Mouse (Mus musculus): ENCODE data around the gene Cpsf3. TPM values are rescaled to one million over a fixed set of nuclear protein-coding genes. Genes with fewer than 3 reads are reported as not detected.

Cpsf3 gene
- 39.8 and 44.2 TPM in 2 replicates for total RNA-seq (2012; rRNA removed)
- 10 to 100 TPM in 1 of 2 experiments, not detected in 1; 58.2 TPM for polyA plus RNA-seq (2012; ENCODE audit: insufficient read depth in 1 of 2, insufficient read length in 2 of 2, low read depth in 1 of 2, low replicate concordance in 2 of 2, missing spikeins in 1 of 2)

DNA sequence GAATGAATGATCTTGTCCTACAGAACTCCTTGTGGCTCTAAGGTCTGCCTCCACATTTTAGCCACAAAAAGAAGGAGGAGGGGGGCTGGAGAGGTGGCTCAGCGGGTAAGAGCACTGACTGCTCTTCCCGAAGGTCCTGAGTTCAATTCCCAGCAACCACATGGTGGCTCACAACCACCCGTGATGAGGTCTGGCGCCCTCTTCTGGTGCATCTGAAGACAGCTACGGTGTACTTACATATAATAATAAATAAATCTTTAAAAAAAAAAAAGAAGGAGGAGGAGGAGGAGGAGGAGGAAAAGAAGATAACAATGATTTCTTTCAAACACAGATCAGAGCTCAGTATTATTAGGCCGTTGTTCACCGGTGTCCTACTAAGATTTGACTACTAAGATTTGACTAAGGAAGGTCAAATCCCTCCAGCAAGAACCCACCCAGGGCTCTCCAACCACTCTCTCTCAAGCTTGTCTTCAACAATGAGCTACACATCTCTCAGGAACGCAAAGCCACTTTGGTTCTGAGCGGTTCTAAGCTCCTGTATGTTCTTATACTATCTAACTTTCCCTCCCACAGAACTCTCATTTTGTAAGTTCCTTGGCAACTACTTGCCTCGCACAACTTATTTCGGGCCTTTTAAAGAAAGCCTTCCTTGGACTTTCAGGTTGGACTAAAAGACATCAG is at the start of gene Cpsf3:
Gene Cpsf3 (plus strand): TSS at position 631 of the 681 bp plus-strand sequence.
- peaks cover 23% of the 10 kb centered on the region for H3K79me2 ChIP-seq (ENCODE audit: control insufficient read depth, insufficient read depth, low read length, poor library complexity)
- DNase-seq (ENCODE audit: low read depth, low spot score): no peak
- H3K27me3 ChIP-seq (ENCODE audit: control insufficient read depth in 1 of 2, insufficient read depth in 2 of 2, low read length in 2 of 2): no peaks in the 10 kb centered on the region
- H3K4me3 ChIP-seq (ENCODE audit: control insufficient read depth in 1 of 2, insufficient read depth in 1 of 2, low read depth in 2 of 2, low read length in 2 of 2): peak within 1 kb of the TSS; percentile 80 to 94
- H3K9me3 ChIP-seq (replicated peaks; ENCODE audit: insufficient read depth, low read length): no peaks in the 10 kb centered on the region
- H3K4me1 ChIP-seq (ENCODE audit: control insufficient read depth in 1 of 2, insufficient read depth in 2 of 2, low read length in 2 of 2): peaks cover 0 to 14% of the 10 kb centered on the region in 2 experiments; a peak in 3 of 4 replicates
- H3K27ac ChIP-seq (ENCODE audit: control insufficient read depth, low read depth, low read length): peak within 1 kb of the TSS; percentile 92
- TF ChIP-seq USF1 (IDR thresholded peaks at IDR 0.05; ENCODE audit: low read depth, low read length) (no peak), ZNF384 (IDR thresholded peaks at IDR 0.05; ENCODE audit: low read depth, low read length) (no peak), ZKSCAN1 (IDR thresholded peaks at IDR 0.05; ENCODE audit: low read depth, low read length) (no peak), MXI1 (IDR thresholded peaks at IDR 0.05; ENCODE audit: low read depth, low read length) (no peak), TCF12 (IDR thresholded peaks at IDR 0.05; ENCODE audit: low read depth, low read length) (no peak), UBTF (IDR thresholded peaks at IDR 0.05; ENCODE audit: borderline replicate concordance, insufficient read depth, low read depth, low read length) (no peak), POLR2A (IDR thresholded peaks at IDR 0.05; ENCODE audit: control insufficient read depth in 1 of 2, insufficient read depth in 1 of 2, low read depth in 1 of 2, low read length in 2 of 2, poor library complexity in 1 of 2) (no peak), HCFC1 (IDR thresholded peaks at IDR 0.05; ENCODE audit: low read depth, low read length) (no peak), GATA1 (IDR thresholded peaks at IDR 0.05; ENCODE audit: low read depth, low read length) (no peak), CTCF (IDR thresholded peaks at IDR 0.05 in 2 of 3, conservative IDR thresholded peaks at IDR 0.05 in 1 of 3; ENCODE audit: control insufficient read depth in 1 of 3, insufficient read depth in 1 of 3, low read depth in 2 of 3, low read length in 3 of 3, poor library complexity in 1 of 3, severe bottlenecking in 1 of 3) (no peak), NELFE (IDR thresholded peaks at IDR 0.05; ENCODE audit: low read depth, low read length) (no peak), RAD21 (IDR thresholded peaks at IDR 0.05; ENCODE audit: low read depth, low read length) (no peak), RCOR1 (IDR thresholded peaks at IDR 0.05; ENCODE audit: low read depth, low read length) (no peak), JUND (IDR thresholded peaks at IDR 0.05; ENCODE audit: low read depth, low read length) (no peak), E2F4 (IDR thresholded peaks at IDR 0.05; ENCODE audit: borderline replicate concordance, low read depth, low read length) (no peak), SMC3 (IDR thresholded peaks at IDR 0.05; ENCODE audit: low read depth, low read length) (no peak), GABPA (IDR thresholded peaks at IDR 0.05; ENCODE audit: low read depth, low read length) (no peak)
- peak within 1 kb of the TSS; percentile 96 for H3K9ac ChIP-seq (ENCODE audit: control insufficient read depth, low read depth, low read length, poor library complexity, severe bottlenecking)
- peaks cover 0 to 9% of the 10 kb centered on the region in 2 experiments; a peak in 2 of 4 replicates for H3K36me3 ChIP-seq (ENCODE audit: control insufficient read depth in 1 of 2, insufficient read depth in 2 of 2, low read length in 2 of 2)

DNA sequence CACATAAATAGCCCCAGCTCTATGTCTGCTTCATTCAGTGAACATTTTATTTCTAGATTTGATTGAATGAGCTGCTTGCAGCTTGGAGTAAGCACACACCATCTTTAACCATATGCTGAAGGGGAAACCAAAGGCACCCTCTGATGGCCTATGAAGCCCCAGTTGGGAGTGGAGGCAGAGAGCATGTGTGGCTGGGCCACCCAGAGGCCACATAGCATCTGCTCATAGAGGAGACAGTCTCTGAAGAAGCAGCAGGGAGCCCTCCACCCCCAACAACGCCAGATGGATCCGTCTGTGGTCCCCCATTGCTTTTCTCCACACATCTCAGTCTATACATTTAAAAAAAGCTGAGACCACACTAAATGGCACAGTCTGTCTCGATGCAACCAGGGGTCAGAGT is 43.2 kb upstream of the Cpsf3 start:
- H3K4me1 ChIP-seq (ENCODE audit: control insufficient read depth in 1 of 2, insufficient read depth in 2 of 2, low read length in 2 of 2): no peaks in the 10 kb centered on the region
- H3K27ac ChIP-seq (ENCODE audit: control insufficient read depth, low read depth, low read length): no peak overlapping the region
- H3K79me2 ChIP-seq (ENCODE audit: control insufficient read depth, insufficient read depth, low read length, poor library complexity): no peaks in the 10 kb centered on the region
- no peak for TF ChIP-seq MAFK (IDR thresholded peaks at IDR 0.05; ENCODE audit: borderline replicate concordance, low read depth, low read length)
- TF ChIP-seq NELFE (IDR thresholded peaks at IDR 0.05; ENCODE audit: low read depth, low read length): no peak
- TF ChIP-seq CHD2 (IDR thresholded peaks at IDR 0.05; ENCODE audit: low read length): no peak
- TF ChIP-seq GATA1 (IDR thresholded peaks at IDR 0.05; ENCODE audit: low read depth, low read length): no peak
- TF ChIP-seq RAD21 (IDR thresholded peaks at IDR 0.05; ENCODE audit: low read depth, low read length): no peak
- no peak for TF ChIP-seq ETS1 (IDR thresholded peaks at IDR 0.05; ENCODE audit: low read depth, low read length)
- no peak for TF ChIP-seq USF2 (IDR thresholded peaks at IDR 0.05; ENCODE audit: borderline replicate concordance in 1 of 2, insufficient read depth in 1 of 2, low read depth in 1 of 2, low read length in 2 of 2)
- TF ChIP-seq MAX (IDR thresholded peaks at IDR 0.05; ENCODE audit: low read length): no peak
- no peak for TF ChIP-seq USF1 (IDR thresholded peaks at IDR 0.05; ENCODE audit: low read depth, low read length)
- no peak for TF ChIP-seq KAT2A (conservative IDR thresholded peaks at IDR 0.05; ENCODE audit: low read depth, low read length)
- TF ChIP-seq POLR2AphosphoS5 (IDR thresholded peaks at IDR 0.05; ENCODE audit: borderline replicate concordance, low read depth, low read length): no peak
- no peak for TF ChIP-seq BHLHE40 (IDR thresholded peaks at IDR 0.05; ENCODE audit: borderline replicate concordance, low read depth, low read length)
- no peak for TF ChIP-seq UBTF (IDR thresholded peaks at IDR 0.05; ENCODE audit: borderline replicate concordance, insufficient read depth, low read depth, low read length)
- no peak for TF ChIP-seq POLR2AphosphoS2 (IDR thresholded peaks at IDR 0.05; ENCODE audit: low read length)
- TF ChIP-seq MXI1 (IDR thresholded peaks at IDR 0.05; ENCODE audit: low read depth, low read length): no peak
- no peak overlapping the region for H3K4me3 ChIP-seq (ENCODE audit: control insufficient read depth in 1 of 2, insufficient read depth in 1 of 2, low read depth in 2 of 2, low read length in 2 of 2)
- no peaks in the 10 kb centered on the region for H3K36me3 ChIP-seq (ENCODE audit: control insufficient read depth in 1 of 2, insufficient read depth in 2 of 2, low read length in 2 of 2)
- no peak for DNase-seq (ENCODE audit: low read depth, low spot score)
- no peaks in the 10 kb centered on the region for H3K9me3 ChIP-seq (replicated peaks; ENCODE audit: insufficient read depth, low read length)
- no peaks in the 10 kb centered on the region for H3K27me3 ChIP-seq (ENCODE audit: control insufficient read depth in 1 of 2, insufficient read depth in 2 of 2, low read length in 2 of 2)
- H3K9ac ChIP-seq (ENCODE audit: control insufficient read depth, low read depth, low read length, poor library complexity, severe bottlenecking): no peak overlapping the region

All from MEL (cell line).